Mouse (Mus musculus): ENCODE data around the gene Prkaa2. TPM values are rescaled to one million over a fixed set of nuclear protein-coding genes. Genes with fewer than 3 reads are reported as not detected.

Gene Prkaa2
- total RNA-seq, 2 experiments from 2014 or later = 127 to 129 TPM

Other genes starting within 250 kb of the Prkaa2 start
- not detected for gene C8a, start 233.5 kb downstream of the Prkaa2 start, total RNA-seq (2021)
- under 1 TPM in 1 of 2 experiments, not detected in 1; 0.10 TPM for gene Fyb2, start 196.4 kb downstream of the Prkaa2 start, total RNA-seq (2021)
- 10 to 100 TPM; 43.9 to 45.4 TPM for gene Plpp3, start 47.5 kb upstream of the Prkaa2 start, total RNA-seq (2021)

All from gastrocnemius, postnatal 36 days (tissue).